Mouse (Mus musculus): ENCODE data around the gene Arhgap17. TPM values are rescaled to one million over a fixed set of nuclear protein-coding genes. Genes with fewer than 3 reads are reported as not detected.

The Arhgap17 gene
- total RNA-seq (2015) (79.4 and 85.9 TPM in 2 replicates), total RNA-seq (2017) (23.2 and 26.7 TPM in 2 replicates)

DNA sequence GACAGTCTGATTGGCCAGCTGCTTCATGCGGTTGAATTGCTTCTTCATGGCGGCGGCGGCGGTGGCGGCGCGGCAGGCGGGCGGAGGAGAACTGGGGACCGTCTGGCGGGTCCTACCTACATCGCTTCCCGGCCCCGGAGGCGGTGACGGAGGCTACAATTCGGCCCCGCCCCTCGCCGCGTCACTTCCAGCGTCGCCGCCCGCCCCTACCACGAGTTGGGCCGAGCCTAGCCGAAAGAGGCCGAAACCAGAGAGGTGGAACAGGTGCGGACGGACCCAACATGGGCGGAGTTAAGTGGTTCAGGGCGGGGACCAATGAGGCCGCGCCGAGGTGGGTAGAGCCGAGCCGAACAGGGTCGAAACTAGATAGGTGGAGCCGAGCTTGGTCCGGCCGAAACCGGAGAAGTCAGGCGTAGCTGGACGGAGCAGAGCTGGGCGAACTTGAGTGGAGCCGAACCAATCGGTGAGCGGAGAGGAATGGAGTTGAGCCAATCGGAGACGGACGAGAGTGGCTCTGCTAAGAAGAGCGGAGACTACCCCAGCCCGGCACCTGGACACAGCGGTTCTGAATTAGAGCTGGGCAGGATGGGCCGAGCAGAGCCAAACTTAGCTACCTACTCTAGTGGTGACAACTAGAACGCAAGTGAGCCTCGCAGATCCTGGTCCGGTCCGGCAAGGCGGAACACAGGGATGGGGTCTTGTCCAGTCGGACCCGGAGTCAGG is at the start of gene Arhgap17, which contains the start of gene Lcmt1:
Gene Arhgap17, minus strand, starts transcription at position 157 of the 723 bp plus-strand sequence.
Gene Lcmt1, plus strand, starts transcription at position 26 of the 723 bp plus-strand sequence.
- ATAC-seq (replicated peaks; ENCODE audit: poor library complexity): peak; percentile 59

DNA sequence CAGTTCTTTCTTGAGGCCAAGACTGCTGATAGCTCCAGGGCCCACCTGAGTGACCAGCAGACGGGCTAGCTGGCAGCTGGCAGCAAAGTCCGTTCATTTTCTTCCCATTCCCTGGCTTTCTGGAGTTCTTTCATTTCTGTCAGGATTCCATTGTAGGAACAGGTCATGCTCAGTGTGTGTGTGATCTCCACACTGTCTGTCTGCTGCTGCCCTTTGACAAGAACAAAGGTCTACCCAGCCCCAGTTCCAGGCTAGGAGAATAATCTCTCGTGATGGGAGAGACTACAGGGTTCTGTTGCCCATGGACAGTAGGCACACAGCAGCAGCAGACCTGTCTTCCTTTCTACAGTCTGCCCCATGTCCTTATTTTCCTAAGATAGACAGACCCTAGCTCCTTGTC is 47.9 kb upstream of the Arhgap17 start:
- no peak for ATAC-seq (replicated peaks; ENCODE audit: poor library complexity)

DNA sequence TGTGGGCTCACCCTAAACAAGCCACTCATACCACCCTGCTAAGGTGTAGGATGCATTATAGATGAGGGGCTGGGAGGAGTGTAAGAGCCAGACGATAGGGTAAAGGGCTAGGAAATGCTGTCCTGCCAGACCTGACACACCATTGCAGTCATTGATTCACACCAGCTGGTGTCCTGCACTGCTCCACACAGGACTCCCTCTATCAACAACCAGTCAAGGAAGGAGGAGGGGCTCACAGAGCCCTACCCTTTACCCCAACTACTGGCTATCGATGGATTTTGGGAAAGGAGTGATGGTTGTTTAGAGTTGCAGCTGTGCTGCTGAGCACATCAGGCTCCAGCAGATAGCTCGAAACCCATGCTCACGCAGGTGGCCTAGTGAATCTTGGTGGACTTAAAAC is 47.1 kb upstream of the Arhgap17 start:
- ATAC-seq (replicated peaks; ENCODE audit: poor library complexity): no peak

DNA sequence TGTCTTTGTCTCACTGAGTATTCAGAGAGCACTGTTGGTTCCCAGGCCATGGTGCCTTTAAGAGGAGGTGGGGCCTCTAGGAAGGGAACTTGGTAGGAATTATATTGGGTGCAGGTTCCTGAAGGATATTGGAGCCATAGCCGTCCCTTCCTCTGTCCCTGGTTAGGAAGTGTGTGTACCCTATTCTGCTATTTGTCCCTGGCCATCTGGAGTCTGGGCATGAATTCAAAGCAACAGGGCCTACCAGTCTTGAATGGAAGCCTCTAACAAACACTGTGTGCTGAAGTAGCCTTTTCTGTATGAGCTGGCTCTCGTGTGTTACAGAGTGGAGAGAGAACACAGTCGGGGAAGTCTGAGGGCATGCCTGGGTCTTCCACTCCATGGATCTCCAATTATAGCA is 42.4 kb upstream of the Arhgap17 start:
- no peak for ATAC-seq (replicated peaks; ENCODE audit: poor library complexity)

DNA sequence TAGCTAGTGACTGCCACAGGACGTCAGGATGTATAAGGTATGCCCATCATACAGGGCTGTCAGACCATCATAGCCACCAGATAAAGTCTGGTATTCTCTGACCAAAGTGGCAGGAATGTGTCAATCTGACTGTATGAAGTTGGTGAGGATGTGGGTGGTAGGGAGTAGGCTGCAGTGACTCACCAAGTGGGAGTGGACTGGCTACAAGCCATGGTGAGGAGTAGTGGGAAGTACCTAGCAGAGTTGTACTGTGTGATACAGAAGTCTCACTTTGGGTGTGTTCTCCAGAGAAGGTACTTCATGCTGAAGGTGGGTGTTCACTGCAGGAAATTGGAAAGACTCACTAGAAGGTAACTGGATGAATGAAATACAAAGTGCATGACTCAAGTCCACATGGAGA is 41.4 kb upstream of the Arhgap17 start:
- peak; percentile 52 for ATAC-seq (replicated peaks; ENCODE audit: poor library complexity)

DNA sequence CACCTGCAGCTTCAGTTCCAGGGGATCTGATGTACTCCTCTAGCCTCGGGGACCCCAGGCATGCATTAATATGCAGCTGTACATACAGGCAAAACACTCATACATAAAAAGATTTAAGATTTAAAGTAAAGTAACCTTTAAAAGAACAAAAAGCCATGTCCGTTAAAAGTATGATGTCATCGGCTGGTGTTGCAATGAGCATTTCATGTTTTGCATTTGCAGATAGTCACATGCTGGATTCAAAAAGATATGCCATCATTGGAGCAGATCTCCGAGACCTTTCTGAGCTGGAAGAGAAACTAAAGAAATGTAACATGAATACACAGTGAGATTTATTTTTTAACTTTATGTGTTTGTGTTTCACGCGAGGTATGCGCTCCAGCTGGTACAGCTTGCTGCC is 40.8 kb upstream of the Arhgap17 start:
- ATAC-seq (replicated peaks; ENCODE audit: poor library complexity): peak; percentile 37

DNA sequence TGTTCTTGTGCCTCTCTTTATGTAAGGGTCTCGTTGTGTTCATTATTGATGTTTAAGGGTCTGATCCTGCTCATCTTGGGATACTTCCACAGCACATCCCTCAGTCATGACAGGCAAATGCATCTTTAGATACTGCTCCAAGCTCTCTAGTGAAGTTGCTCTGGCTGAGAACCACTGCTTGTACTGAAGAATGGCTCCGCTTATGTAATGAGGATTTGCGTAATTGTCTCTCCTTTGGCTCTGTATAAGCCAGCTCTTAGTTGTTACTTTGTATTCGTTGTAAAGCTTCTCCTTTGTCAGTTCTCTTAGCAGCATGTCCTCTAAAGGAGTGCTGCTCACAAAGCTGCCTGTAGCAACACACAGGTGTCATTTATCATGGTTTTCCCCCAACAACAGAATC is 37.3 kb upstream of the Arhgap17 start:
- ATAC-seq (replicated peaks; ENCODE audit: poor library complexity): no peak

DNA sequence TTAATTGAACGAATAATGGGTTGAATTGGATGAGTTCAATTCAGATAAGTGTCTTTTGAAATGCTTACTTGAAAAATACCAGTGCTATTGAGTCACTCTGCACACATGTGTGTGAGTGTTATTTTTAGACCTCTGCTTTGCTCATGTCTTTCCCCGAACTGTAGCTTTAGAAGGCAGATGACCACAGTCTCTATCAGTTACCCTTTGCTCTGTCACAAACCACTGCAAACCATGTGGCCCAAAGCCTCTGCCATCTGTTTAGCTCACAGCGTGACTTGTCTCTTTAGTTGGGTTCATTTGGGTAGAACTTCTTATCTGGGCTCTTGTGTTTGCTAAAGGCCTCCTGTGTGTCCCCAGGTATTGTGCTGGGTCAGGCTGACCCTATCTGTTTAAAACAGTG is 35.9 kb upstream of the Arhgap17 start:
- ATAC-seq (replicated peaks; ENCODE audit: poor library complexity): no peak

DNA sequence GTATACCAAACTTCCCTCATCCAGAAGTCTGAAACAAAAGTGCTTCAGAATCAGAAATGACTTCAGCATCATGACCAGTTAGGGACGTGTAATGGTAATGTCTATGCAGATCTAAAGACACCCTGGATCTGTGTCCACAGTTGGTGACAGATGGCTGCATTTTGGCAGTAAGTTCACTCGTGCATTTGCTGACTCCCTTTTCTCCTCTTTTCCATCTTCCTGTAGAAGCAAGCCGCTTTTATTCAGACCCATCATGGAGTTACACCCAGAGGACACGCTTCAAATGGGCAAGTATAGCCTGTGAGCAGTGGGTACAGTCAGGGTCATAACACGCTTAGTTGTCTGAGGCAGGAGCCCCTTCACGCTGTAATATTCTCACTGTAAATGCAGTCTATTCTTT is 34.5 kb upstream of the Arhgap17 start:
- ATAC-seq (replicated peaks; ENCODE audit: poor library complexity): no peak

DNA sequence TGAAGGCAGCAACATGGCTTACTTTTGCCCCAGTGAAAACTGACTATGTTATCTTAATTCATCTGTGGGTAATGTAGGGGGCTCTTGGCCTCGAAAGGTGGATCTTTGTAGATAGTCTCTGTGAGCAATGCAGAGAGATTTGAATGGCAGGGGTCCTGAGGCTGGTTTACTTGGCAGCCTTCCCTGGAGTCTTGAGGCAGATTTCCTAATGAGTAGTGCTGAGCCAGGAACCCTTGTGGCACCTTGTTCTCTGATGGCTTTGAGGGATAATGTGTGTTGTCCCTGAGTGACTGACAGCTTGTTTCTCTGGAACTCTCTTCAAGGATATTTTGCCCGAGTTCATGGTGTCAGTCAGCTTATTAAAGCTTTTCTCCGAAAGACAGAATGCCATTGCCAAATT is 31.4 kb upstream of the Arhgap17 start:
- no peak for ATAC-seq (replicated peaks; ENCODE audit: poor library complexity)

DNA sequence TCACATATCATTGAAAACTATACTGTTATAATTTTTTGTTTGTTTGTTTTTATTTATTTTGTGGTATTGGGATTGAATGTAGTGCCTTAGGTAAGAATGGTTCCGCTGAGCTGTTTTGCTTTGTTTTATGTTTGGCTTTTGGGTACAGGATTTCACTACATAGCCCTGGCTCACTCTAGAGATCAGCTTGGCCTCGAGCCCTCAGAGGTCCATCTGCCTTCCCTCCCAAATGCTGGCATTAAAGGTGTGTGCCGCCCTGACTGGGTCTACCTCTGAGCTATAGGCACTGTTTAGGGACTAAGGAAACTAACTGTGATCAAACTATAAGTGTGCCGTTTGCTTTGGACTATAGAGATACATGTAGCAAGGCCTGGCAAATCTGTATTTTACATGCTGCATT is 29.6 kb upstream of the Arhgap17 start:
- no peak for ATAC-seq (replicated peaks; ENCODE audit: poor library complexity)

DNA sequence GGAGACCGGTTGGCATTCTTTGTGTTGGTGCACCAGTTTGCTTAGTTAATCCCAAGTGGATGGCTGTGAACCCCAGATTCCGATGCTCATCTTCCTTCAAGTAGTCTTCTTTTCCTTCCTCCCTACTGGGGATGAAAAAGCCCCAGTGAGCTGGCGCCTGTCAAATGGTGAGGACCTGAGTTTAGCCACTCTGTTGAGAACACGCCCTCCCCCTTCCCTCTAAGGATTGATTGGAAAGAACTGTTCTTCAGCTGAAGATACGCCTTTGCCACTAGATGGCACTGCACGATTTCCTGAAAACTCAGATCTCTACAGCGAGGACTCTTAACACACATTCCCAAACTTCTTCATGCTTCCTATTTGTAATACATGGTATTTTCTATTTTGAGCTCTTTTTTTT is 29.1 kb upstream of the Arhgap17 start:
- peak; percentile 88 for ATAC-seq (replicated peaks; ENCODE audit: poor library complexity)

DNA sequence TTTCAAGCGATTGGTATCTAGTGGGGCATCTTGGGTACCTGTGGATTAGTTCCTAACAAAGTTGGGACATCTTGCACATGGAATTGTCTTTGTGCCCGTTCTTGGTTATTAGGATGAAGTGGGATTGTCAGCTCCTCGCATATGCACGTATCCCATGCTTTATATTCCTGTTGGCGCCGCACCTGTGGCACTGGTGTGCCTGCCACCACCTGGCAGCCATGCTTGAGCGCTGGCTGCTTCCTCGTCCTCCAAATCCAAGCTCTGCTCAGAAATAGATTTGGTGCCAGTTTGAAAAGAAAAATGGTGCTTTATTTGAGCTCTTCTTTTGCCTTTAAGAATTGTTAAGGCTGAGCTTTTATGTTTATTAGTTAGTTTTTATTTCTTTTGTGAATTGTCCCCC is 28.2 kb upstream of the Arhgap17 start:
- no peak for ATAC-seq (replicated peaks; ENCODE audit: poor library complexity)

DNA sequence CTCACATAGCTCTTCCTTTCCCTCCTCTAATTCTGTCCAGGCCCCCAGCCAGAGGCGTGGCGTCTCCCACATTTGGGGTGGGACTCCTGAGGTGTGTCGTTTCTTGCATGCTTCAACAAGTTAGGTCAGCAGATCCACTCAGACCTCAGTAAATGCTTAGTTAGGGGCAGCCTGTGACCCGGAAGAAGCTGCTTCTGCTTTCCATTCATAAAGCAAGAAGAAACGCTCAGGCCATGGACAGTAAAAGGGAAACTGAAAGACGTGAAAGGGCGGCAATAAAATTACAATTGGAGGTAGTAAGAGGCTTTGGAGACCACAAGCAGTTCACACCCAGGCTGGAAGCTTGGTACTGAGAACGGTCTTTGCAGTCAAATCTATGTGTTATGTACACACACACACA is 27.7 kb upstream of the Arhgap17 start:
- peak; percentile 76 for ATAC-seq (replicated peaks; ENCODE audit: poor library complexity)

DNA sequence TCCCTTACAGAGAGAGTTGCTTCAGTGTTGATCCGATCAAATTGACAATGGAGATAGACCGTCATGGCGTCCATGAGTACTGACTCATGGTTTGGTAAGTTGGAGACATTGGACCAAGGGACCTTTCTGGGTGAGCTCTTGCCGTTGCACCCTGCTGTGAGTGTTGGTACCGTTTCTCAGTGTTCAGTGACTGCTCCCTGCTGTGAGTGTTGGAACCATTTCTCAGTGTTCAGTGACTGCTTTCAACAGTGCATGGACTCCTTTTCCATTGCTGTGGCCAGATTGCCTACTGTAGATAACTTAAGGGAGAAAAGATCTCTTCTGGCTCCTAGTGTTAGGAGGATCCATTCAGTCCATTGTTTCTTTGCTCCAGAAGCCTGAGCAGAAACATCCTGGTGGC is 27.2 kb upstream of the Arhgap17 start:
- ATAC-seq (replicated peaks; ENCODE audit: poor library complexity): peak; percentile 3; the same call in 1 of the 2 replicates

DNA sequence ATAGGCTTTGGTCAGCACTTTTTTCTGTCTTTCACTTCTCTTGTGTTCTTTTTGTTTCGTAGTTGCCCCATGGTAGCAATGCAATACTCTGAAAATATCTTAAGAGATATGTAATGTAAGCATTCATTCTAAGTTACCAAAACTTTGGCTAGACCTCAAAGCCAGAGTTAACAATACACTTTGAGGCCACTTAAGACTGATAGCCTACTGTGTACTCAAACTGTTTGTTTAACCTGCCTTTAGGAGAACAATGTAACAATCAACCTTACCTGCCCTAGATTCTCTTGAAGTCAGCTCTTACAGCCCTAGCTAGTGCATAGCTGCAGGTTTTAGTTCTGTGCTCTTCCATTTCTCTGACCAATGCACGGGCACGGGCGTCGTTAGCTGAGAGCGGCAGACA is 24.6 kb upstream of the Arhgap17 start:
- ATAC-seq (replicated peaks; ENCODE audit: poor library complexity): no peak

DNA sequence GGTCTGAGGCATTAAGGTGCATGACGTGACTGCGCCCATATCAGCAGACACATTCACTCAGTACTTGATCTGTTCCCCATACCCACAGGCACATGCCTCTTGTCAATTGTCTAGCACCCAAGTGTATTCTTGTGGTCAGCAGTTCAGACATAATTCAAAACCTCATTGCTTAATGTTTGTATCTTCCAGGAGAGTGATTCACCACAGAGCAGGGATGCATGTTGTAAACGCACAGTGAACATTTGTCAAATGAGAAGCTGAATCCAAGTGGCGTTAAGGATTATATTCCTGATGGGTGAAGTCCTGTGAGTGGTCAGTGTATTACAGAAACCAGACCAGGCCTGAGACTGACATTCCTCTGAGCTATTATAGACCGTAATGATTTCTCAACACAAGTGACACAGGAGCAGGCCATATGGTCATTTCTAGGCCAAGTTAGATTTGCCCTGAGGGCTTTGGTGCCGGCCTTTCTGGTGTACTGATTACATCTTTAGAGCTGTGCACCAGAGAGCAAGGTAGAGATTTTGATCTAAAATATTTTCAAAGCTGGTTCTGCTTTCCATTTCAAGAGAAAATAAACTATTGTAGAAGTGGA is 20.1 kb upstream of the Arhgap17 start:
- no peak for ATAC-seq (replicated peaks; ENCODE audit: poor library complexity)

DNA sequence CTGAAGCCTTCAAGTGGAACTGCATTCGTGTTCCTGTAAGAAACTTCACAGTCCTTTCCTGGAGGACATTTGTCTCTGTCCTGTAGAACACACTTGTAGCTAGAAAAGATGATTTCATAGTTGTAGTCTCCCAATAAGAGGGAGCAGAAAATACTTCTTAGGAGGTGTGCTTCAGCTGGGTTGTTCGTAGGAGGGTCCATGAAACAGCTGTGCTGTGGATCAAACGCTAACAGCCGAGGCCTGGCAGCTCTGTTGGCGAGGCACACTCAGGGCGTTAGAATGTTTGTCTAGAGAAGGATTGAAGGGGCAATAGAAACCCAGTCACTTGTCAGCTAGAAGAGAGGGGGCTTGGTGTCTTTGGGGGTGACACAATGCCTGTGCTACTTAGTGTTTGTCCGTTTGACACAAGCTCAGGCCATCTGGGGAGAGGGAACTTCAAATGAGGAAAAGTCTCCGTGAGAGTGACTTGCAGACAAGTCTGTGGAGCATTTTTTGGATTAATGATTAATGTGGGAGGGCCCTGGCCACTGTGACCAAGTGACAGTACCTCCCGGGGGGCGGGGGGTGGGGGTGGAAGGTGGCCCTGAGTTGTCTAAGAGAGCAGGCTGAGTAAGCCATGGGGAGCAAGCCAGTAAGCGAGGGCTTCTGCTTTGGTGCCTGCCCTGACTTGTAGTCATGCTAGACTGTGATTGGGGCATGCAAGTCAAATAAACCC is 16.1 kb upstream of the Arhgap17 start:
- no peak for ATAC-seq (replicated peaks; ENCODE audit: poor library complexity)

DNA sequence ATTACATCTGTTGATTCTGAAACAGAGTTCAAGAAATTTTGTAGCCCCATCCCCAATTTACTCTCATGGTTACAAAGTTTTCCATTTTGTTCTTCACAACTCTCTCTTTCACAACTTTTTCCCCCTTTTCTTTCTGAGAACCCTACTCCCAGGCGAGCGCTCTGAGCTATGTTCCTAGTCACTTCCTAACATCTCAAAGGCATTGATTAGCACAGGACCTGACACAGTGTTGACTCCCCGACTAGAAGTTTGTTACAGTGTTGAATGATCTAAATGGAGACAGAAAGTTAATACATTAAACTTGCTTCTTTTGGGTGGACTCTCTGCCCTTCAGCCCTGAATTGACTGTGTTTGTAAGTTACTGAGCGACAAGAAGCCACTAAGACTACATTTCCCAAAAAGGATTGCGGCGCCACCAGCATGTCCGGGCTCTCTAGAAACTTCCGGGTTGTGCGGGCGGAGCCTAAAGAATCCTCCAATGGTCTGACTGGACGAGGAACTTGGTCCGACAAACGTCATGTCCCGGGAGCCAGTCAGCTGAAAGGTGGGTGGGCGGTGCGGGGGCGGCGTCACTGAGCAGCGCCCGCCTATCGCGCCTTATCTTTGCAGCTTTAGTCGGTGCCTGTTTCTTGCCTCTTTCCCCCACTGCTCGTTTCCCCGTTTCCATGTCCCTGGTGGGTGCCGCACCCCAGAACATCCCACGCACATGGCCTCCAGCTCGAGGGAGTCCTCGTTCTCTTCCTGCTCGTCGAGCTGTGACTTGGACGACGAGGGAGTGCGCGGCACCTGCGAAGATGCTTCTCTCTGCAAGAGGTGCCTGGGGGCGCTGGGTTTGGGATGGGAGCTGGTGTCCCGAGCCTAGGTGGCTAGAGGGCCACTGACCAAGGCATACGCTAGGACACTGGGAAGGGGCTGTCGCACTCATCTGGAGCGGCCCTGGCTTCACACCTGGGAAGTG is 8.0 kb upstream of the Arhgap17 start:
- ATAC-seq (replicated peaks; ENCODE audit: poor library complexity): peak; percentile 96

DNA sequence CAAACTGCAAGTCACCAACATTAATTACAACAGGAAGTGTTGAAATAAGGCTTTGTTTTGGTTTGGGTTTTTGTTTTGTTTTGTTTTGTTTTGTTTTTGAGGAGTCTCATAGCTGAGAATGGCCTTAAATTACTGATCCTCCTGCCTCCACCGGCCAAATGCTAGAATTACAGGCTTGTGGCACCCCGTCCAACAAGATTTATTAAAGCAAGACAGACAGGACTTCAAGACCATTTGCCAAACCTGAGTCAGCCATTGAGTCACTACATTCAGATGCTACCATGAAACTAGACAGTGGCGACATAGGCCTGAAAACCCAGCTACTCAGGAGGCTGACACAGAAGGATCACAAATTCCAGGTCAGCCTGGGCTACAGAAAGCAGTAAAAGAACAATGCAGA is 1.8 kb upstream of the Arhgap17 start:
- ATAC-seq (replicated peaks; ENCODE audit: poor library complexity): peak; percentile 32

DNA sequence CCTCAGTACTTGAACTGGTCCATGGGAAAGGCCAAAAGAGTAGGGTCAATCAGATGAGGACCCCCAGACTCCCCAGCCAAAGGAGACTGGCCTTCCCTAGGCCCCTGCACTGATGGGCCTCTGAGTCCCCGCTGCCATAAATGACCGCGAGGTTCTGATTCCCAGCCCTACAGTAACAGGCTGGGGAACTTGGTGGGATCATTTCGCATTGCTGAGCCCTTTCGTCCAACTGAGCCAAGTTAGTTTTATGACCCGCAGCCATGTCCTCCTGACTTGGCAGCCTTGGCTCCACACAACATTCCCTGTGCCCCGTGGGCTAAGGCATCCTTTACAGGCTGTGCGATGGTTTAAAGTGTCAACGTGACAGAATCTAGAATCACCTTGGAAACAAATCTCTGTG is 985 bp upstream of the Arhgap17 start:
- no peak for ATAC-seq (replicated peaks; ENCODE audit: poor library complexity)

All from megakaryocyte progenitor cell, adult 5-6 weeks (primary cell).